Mouse (Mus musculus) ES-E14 (cell line): Measurements from ENCODE around the gene Iqcd. TPM values are rescaled to one million over a fixed set of nuclear protein-coding genes. Genes with fewer than 3 reads are reported as not detected.

Experiments
- DNase-seq: peaks from one replicate; pipeline ENCODE4 v3.0.0-alpha.2; 2013; ENCODE audit warnings: low read depth, low spot score
- H3K27ac ChIP-seq: 2 replicates; pipeline ENCODE4 v1.5.1; 2012; ENCODE audit warnings: low read depth, mild to moderate bottlenecking, low read length, moderate library complexity, mixed read lengths; ENCODE audit not compliant: poor library complexity, insufficient read depth, severe bottlenecking
- H3K36me3 ChIP-seq: 2 replicates; pipeline ENCODE4 v1.6.1; 2012; ENCODE audit warnings: mild to moderate bottlenecking, low read length, moderate library complexity, mixed read lengths; ENCODE audit not compliant: control insufficient read depth, poor library complexity, insufficient read depth, severe bottlenecking
- H3K4me1 ChIP-seq, 2 experiments: fragments of 150-350 bp in 1 of 2; sonication (generic) in 1 of 2; 2 replicates each; pipeline ENCODE4 v1.6.1; 2012; ENCODE audit warnings: low read length in 2 of 2, mild to moderate bottlenecking in 1 of 2, mixed read lengths in 1 of 2; ENCODE audit not compliant: control insufficient read depth in 2 of 2, insufficient read depth in 2 of 2, poor library complexity in 1 of 2
- H3K4me3 ChIP-seq, 2 experiments: fragments of 150-350 bp in 1 of 2; sonication (generic) in 1 of 2; 2 replicates each; pipeline ENCODE4 v1.5.1; 2012; ENCODE audit warnings: low read length in 2 of 2, low read depth in 1 of 2, mild to moderate bottlenecking in 1 of 2, mixed read lengths in 1 of 2; ENCODE audit not compliant: insufficient read depth in 1 of 2, poor library complexity in 1 of 2, severe bottlenecking in 1 of 2
- H3K9ac ChIP-seq: 2 replicates; pipeline ENCODE4 v1.6.1; 2012; ENCODE audit warnings: low read depth, mild to moderate bottlenecking, low read length, mixed read lengths; ENCODE audit not compliant: poor library complexity, insufficient read depth, severe bottlenecking
- H3K9me3 ChIP-seq: fragments of 150-350 bp; sonication (generic); 2 replicates; pipeline ENCODE4 v1.6.1; 2012; ENCODE audit warnings: low read depth, mild to moderate bottlenecking, low read length; ENCODE audit not compliant: control insufficient read depth, insufficient read depth
- CHD2 ChIP-seq: IDR thresholded peaks from 2 replicates; pipeline ENCODE4 v1.6.1; 2014; ENCODE audit warnings: mild to moderate bottlenecking, low read depth, low read length, inconsistent platforms
- HCFC1 ChIP-seq: IDR thresholded peaks from 2 replicates; pipeline ENCODE4 v1.6.1; 2012; ENCODE audit warnings: low read length, inconsistent platforms, borderline replicate concordance; ENCODE audit not compliant: insufficient read depth
- MAFK ChIP-seq: IDR thresholded peaks from 2 replicates; pipeline ENCODE4 v1.6.1; 2014; ENCODE audit warnings: mild to moderate bottlenecking, low read depth, low read length, inconsistent platforms; ENCODE audit not compliant: insufficient read depth
- ZC3H11A ChIP-seq: IDR thresholded peaks from 2 replicates; pipeline ENCODE4 v1.6.1; 2012; ENCODE audit warnings: low read depth, mild to moderate bottlenecking, inconsistent platforms, low read length, borderline replicate concordance
- ZNF384 ChIP-seq: IDR thresholded peaks from 2 replicates; pipeline ENCODE4 v1.6.1; 2012; ENCODE audit warnings: low read depth, low read length, inconsistent platforms
- in situ Hi-C, 2 experiments: fragments of 600-800 bp; cut with MboI; formaldehyde crosslinking; loops; one replicate each; pipeline ENCODE4 v1.15.1; 2025; ENCODE audit warnings: low sequenced_read_pairs in 2 of 2, inconsistent platforms in 1 of 2; ENCODE audit not compliant: unreplicated experiment in 2 of 2
- total RNA-seq: library from RNA; depleted of rRNA; stranded (reverse); fragments of 300-350 nt; gene quantifications from 2 replicates; pipeline ENCODE4 v1.2.3, GENCODE M21; 2012

The Iqcd gene
- total RNA-seq, 1 experiment = not detected

DNA sequence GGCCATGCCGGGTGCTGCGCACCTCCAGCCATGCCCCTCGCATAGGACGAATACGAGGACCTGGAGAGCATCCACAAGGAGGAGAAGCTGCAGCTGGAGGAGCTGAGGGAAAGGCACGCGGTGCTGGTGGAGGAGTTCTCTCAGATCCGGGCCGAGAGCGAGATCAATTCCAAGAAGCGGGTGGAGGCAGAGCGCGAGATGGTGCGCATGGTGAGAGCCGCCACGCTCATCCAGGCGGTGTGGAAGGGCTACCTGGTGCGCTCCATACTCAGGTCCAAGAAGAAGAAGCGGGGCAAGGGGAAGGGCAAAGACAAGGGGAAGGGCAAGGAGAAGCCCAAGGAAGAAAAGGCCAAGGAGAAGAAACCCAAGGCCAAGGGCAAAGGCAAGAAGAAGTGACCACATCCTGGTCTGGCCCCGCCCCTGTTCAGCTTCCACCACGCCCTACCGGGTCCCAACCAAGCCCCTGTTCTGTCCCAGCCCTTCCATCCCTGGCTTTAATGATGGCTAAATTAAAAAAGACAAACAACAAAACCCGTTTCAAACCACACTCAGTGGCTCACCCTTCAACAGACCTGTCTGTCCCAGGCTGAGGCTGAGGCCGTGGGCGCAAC, 17.9 kb downstream of the Iqcd start:
- Histone ChIP-seq H3K36me3 (peaks cover 15% of the 10 kb centered on the region; the same call in 1 of the 2 replicates), H3K27ac (no peak overlapping the region), H3K4me3 (peak overlapping the region; percentile 50 to 70), H3K4me1 (peaks cover 0 to 16% of the 10 kb centered on the region in 2 experiments; a peak in 1 of 4 replicates), H3K9ac (peak overlapping the region; percentile 65), H3K9me3 (no peaks in the 10 kb centered on the region)
- in situ Hi-C loops = no loop called here
- DNase-seq = no peak
- no peak for TF ChIP-seq MAFK
- no peak for TF ChIP-seq HCFC1
- no peak for TF ChIP-seq CHD2
- TF ChIP-seq ZC3H11A = no peak
- TF ChIP-seq ZNF384 = no peak

DNA sequence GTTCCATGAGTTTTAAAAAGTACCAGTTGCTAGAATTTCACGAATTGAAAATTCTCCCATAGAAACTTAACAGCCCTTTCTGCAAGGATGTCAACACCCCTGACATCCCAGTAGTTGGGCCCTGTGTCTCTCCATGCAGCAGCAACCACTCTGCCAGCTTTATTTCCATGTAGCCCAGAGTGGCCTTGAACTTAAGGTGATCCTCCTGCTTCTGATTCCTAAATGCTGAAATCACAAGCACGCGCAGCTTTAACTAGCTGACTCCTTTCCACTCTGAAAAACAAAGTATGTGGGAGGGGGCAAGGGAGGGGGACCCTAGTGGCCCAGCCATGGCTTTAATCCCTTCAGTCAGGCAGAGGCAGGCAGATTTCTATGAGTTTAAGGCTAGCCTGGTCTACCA, 18.5 kb downstream of the Iqcd start:
- TF ChIP-seq ZNF384 = no peak
- TF ChIP-seq HCFC1 = no peak
- TF ChIP-seq ZC3H11A = no peak
- TF ChIP-seq MAFK = no peak
- TF ChIP-seq CHD2 = no peak
- H3K27ac ChIP-seq = no peak overlapping the region
- no peak overlapping the region for H3K4me3 ChIP-seq
- no peak overlapping the region for H3K9ac ChIP-seq
- peaks cover 0 to 10% of the 10 kb centered on the region in 2 experiments; a peak in 1 of 4 replicates for H3K4me1 ChIP-seq
- H3K9me3 ChIP-seq = no peaks in the 10 kb centered on the region
- H3K36me3 ChIP-seq = peaks cover 15% of the 10 kb centered on the region; the same call in 1 of the 2 replicates
- in situ Hi-C loops = no loop called here
- DNase-seq = no peak

DNA sequence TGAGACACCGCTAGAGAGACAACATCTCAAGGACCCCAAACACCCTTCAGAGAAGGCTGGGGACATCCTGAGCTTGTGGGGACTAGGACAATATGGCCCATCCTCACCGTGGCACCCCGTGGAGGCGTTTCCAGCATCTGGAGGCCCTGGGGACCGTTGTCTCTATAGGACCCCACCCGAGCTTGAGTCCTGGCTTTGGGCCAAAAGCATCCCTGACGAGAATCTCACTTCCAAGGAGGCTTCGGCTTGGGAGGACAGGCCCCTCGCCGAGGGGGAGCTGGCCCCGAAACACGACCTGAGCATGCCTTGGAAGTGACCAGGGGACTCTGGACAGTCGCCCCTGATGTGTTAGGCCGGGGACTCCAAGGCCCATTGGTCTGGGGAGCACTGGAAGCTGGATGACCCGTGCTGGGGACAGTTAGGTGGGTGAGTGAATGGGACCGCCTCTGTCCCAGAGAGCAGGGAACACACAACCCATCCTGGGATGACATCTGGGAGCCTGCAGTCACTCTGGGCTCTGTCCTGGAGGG, 20.5 kb downstream of the Iqcd start:
- no peak for DNase-seq
- Histone ChIP-seq H3K4me3 (no peak overlapping the region), H3K36me3 (peaks cover 13% of the 10 kb centered on the region; the same call in 1 of the 2 replicates), H3K9me3 (no peaks in the 10 kb centered on the region), H3K9ac (no peak overlapping the region), H3K27ac (no peak overlapping the region), H3K4me1 (peaks cover 0 to 10% of the 10 kb centered on the region in 2 experiments; a peak in 1 of 4 replicates)
- in situ Hi-C loops = no loop called here
- TF ChIP-seq MAFK = no peak
- no peak for TF ChIP-seq HCFC1
- no peak for TF ChIP-seq CHD2
- TF ChIP-seq ZC3H11A = no peak
- TF ChIP-seq ZNF384 = no peak

DNA sequence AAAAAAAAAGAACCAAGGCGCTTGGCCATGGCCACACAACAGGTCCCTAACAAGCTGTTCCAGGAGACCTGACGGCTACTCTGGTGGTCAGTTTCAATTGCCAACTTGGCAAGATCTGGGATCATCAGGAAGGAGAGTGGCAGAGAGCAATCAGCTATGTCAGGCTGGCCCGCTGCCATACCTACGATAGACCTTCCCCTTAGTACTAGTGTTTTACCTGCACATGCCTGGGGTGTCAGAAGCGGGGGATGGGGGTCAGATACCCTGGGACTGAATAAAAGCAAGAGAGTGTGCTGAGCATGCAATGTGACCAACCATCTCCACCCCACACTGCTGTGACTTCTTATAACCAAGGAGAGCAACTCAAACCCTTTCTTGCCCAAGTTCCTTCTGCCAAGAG, 22.1 kb downstream of the Iqcd start:
- no peak overlapping the region; a peak in 1 of 4 replicates for H3K4me3 ChIP-seq
- H3K4me1 ChIP-seq = peaks cover 0 to 9% of the 10 kb centered on the region in 2 experiments; a peak in 1 of 4 replicates
- no peak overlapping the region; the same call in 1 of the 2 replicates for H3K9ac ChIP-seq
- TF ChIP-seq HCFC1 (no peak), MAFK (no peak), CHD2 (no peak), ZNF384 (no peak), ZC3H11A (no peak)
- peaks cover 13% of the 10 kb centered on the region; the same call in 1 of the 2 replicates for H3K36me3 ChIP-seq
- DNase-seq = no peak
- H3K9me3 ChIP-seq = no peaks in the 10 kb centered on the region
- in situ Hi-C loops = no loop called here
- H3K27ac ChIP-seq = no peak overlapping the region
